Mouse (Mus musculus) small intestine, adult 2 months (tissue): ENCODE results near the gene Gm20388.

ENCODE experiments used
- CTCF ChIP-seq: fragments of 200-500 bp; IDR thresholded peaks from 2 replicates; pipeline ENCODE4 v1.5.1; 2012; ENCODE audit warnings: low read depth, mild to moderate bottlenecking, control low read depth, inconsistent platforms, low read length, moderate library complexity, mixed read lengths; ENCODE audit not compliant: insufficient replicate concordance, insufficient read length; ENCODE audit errors: extremely low read depth
- POLR2A ChIP-seq: fragments of 200-500 bp; IDR thresholded peaks from 2 replicates; pipeline ENCODE4 v1.6.1; 2012; ENCODE audit warnings: low read depth, mild to moderate bottlenecking, control low read depth, inconsistent platforms, low read length, moderate library complexity

GRCm38 (mm10) chr8:122151541-122151940 lies 2240.9 kb downstream of the Gm20388 start:
- TF ChIP-seq POLR2A (no peak), CTCF (no peak)
